Mouse (Mus musculus): ENCODE results near the gene Tmem184c.

Gene Tmem184c

DNA sequence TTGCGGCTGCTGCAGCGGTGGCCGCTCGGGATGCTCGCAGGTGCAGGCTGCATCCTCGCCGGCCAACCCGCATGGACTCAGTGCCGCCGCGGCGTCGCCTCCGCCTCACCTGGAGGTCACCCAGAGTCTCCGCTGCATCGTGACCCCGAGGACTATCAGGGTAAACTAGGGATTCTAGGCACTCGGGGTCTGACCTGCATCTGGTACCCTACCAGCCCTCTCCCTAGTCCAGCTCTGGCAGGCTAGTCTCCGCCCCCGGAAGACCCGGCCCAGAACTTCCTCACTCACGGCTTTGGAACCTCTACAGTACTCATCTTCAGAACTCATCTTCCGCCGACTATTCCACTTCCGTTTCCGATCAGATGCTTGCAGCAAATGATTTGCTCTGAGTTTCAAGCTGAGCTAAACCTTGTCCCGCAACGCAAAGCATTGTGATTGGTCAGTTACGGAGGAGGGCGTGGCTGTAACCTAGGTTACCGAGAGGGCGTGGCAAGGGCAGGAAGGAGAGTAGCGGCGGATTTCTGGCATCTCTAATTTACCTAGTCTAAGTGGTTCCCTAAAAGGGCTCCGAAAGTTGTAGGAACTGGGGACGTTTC is at the start of gene Tmem184c:
Gene Tmem184c (minus strand): TSS at position 325 of the 596 bp plus-strand sequence.
- in situ Hi-C loops (cut with MboI), result no loop called here

- in situ Hi-C loops (cut with MboI), result no loop called here
Measured at GRCm38 (mm10) chr8:77659534-77660080, 49.1 kb upstream of the Tmem184c start.

GRCm38 (mm10) chr8:77658356-77658755 is 47.9 kb upstream of the Tmem184c start:
- in situ Hi-C loops (cut with MboI), result no loop called here

DNA sequence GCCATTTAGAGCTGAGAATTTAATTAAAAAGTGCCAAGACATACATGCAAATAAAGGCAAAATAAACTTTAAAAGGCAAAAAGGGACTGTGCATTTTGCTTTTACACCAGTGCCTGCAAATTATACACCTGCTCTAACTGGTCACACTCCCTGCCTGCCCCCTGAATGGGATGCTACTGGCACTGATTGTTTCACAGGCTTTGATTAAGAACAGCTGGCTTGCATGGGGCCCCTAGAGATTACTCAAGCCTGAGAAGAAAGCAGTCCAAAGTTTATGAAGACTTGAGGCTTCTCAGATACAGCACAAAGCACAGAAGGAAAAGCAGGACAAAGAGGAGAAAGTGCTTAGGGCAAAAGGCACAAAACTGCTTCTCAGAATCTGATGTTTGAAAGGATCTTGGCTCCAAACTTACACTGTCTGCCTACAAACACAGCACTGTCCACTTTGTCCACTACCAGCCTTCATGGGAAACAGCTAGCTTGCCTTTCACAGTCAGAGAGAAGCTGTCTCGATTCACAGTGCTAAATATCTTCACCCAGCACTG is 40.2 kb upstream of the Tmem184c start:
- in situ Hi-C loops (cut with MboI), result no loop called here

DNA sequence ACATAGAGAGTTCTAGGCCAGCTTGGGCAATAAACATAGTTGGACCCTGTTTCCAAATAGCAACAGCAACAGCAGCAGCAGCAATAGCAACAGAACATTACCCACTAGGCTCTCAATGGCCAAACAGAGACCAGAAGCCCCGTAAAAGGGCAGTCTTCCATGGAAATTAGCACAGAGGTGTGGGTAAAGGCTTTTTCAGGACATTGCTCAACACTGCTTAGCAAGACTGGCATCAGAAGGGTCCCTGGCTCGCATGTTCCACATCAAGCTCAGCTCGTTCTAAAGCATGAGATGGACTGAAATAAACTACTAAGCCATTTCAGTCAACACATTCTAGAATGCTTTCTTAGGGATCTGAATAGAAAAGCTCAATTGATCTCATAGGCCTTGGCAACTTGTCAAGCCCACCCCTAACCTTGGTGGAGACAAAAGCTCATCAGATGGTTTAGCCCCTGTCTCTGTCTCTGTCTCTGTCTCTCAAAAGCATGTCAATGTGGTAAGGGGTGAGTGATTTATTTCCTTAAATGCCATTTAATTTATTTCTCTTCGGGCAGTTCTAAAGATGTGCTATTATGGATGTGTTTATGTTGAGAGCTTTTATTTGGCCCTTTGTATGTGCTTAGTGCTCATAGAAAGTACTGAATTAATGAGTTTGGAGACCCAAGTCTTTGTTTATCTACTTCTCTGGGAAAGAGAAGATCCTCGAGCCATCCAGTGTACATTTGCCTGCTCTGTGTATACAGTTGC is 29.8 kb upstream of the Tmem184c start:
- in situ Hi-C loops (cut with MboI), result no loop called here

DNA sequence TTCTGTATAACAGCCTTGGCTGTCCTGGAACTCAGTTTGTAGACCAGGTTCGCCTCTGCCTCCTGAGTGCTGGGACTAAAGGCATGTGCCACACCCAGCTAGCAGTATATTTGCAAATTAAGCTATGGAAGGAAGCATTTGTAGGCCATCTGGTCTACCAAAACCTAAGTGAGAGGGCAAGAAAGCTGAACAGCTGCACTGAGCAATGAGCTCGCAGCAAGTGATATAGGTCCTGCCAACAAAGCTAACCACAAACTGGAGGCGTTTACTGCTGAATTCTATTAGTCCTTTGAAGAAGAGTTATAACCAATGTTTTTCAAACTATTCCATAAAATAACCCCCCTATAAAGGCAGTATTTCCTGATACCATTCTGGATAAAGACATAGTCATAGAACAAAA is 27.1 kb upstream of the Tmem184c start:
- in situ Hi-C loops (cut with MboI), result no loop called here

DNA sequence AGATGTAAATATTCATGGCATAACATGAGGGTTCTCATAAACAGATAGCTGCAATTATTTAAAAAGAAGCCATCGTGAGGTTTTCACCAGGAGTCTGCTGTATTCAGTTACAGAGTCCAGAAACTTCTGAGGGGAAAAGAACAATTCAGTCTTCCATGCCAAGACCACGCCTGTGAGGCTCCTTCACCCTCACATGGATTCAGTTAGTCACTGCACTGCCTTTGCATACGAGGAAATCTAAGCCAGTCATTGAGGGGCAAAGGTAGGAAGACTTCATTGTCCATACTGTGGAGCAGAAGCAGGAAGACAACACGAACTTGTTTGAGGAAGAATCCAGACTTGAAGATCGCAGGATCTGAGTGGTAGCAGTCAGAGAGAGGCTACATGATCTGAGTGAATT is 23.5 kb upstream of the Tmem184c start:
- in situ Hi-C loops (cut with MboI), result no loop called here

GRCm38 (mm10) chr8:77633211-77633610 is 22.7 kb upstream of the Tmem184c start:
- in situ Hi-C loops (cut with MboI), result no loop called here

- in situ Hi-C loops (cut with MboI), result no loop called here
Measured at GRCm38 (mm10) chr8:77630691-77631090, 20.2 kb upstream of the Tmem184c start.

- in situ Hi-C loops (cut with MboI), result no loop called here
Measured at GRCm38 (mm10) chr8:77629858-77630537, 19.5 kb upstream of the Tmem184c start.

DNA sequence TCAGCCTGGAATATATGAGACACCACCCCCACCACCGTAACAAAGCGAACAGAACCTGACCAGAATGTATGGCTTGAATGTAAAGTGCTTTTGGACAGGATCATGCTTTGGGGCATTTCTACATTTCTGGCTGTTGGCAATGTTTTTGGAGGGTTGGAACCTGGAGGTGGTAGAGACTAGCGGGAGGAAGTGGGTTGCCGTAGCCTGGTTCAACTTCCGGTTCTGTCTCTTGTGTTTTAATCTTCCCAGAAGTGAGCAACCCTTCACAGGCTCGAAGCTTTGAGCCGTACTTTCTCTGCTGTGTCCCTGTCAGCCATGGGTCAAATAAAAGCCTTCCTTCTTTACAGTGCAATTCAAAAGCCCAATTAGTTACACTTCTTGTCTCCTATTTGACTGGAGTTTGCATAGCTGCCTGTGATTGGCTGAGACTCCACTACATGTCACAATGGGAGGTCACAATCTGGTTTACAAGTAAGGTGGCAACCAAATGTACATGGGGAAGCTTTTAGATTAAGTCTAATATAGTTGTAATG is 13.2 kb upstream of the Tmem184c start:
- in situ Hi-C loops (cut with MboI), result no loop called here

DNA sequence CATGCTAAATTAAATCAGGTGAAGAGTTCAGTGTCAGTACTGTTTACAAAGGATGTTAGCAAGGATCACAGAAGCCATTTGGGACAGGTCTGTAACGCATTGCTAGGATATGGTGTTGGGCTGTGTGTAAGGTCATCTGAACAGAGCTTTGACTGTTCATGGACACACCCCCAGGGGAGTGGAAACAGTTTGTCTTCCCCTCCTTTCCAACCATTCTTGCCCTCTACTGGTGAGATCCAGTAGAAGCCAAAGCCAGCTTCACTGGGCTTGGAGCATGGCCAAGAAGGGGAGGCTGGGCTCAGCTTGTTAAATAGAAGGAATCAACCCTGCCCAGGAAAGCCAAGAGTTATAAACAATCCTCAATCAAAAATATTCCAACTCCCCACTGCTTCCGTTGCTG is 7.4 kb upstream of the Tmem184c start:
- in situ Hi-C loops (cut with MboI), result no loop called here

DNA sequence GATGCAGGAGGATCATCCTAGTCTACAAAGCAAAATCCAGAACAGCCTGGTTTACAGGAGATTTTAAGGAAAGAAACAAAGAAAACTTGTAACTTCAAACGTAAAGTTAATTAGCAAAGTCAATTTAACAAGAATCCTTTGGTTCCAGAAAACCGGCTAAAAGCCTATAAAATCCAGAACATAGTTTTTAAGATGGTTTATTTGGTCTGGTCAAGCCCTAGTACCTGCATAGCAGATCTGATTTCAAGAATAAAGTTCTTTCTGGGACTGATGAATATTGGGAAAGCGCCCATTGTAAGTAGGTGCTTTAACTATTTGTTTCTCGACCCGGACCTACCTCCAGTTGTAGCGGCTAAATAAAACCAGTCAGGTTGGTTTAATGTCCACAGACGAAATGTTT is 877 bp downstream of the Tmem184c start:
- in situ Hi-C loops (cut with MboI), result no loop called here

- in situ Hi-C loops (cut with MboI), result no loop called here
Measured at GRCm38 (mm10) chr8:77584174-77584573, 26.3 kb downstream of the Tmem184c start.

DNA sequence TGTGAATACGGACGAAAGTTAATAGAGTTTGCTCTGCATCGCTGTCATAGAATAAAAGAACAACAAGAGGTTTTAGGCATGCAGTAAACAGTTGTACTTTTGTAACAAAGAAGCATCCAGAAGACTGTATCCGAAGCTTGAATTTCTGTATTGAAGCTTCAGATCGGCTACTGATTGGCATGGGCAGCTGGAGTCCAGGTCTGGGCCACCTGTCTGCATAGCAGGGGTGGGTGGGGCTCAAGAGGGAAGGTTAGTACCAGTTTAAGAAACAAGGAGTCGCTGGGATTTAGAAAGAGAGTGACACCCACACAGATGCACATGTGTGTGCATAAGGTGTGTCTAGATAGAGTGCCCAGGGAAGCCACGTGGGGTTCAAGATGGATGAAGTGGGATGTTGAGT is 32.8 kb downstream of the Tmem184c start:
- in situ Hi-C loops (cut with MboI), result no loop called here

- in situ Hi-C loops (cut with MboI), result no loop called here
Measured at GRCm38 (mm10) chr8:77574229-77574628, 36.3 kb downstream of the Tmem184c start.

DNA sequence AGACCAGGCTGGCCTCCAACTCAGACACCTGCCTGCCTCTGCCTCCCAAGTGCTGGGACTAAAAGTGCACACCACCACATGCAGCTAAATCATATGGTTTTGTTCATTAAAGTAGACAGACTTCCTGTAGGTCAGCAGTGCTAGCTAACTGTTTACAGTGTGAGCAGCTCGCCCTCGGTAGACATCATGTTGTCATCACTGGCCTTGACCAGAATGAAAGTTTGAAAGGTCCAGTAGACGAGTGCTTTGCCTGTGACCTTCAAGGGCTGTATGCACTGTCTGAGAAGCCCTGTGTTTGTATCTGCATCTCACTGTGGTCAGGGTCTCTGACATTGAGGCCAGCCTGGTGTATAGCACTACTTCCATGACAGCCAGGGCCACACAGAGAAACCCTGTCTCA is 49.1 kb downstream of the Tmem184c start:
- in situ Hi-C loops (cut with MboI), result no loop called here

DNA sequence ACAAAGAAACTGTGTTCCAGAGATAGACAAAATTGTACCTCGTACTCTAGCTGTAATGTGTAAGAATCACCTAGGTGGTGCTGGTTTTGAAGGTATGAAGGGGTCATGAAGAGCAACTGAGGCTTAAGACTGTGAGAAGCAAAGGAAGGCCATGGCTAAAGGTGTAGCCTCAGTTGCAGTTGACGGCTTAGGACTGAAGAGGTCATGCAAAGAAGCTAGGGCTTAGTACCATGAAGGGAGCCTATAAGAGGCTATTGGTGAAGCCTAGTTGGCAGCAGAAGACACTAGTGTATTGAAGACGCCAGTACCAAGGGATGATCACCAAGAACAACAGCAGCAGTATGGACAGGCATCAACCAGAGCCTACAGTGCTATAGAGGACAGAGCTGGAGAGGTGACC is 58.0 kb downstream of the Tmem184c start:
- in situ Hi-C loops (cut with MboI), result no loop called here

DNA sequence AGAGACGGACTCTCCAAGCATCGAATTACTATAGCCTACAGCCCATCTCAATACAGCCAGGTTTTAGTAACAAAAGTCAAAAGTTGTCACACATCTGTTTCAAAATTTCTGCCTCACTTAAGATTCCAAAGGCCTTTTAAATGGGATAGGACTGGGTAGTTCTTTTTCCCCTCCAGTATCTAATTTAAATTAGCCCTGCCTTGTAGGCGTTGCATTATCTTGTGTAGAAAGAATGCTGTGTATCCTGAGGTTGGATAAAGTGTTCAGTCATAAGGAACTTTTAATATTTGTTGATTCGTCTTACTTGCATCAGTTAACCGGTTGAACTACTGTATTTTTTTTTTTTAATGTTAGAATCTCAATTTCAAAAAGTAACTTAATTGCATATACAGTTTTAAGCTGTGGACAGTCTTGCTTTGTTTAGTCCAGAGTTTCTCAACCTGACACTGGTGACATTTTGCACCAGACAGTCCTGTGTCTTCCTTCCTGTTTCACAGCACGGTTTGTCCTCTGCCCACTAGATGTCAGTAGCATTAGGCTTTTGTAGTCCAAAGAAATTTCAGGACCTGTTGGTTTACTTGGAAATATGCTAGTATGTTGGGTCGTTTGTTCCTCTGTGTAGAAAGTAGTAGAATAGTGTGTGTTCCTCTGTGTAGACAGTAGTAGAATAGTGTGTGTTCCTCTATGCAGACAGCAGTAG is 60.5 kb downstream of the Tmem184c start:
- in situ Hi-C loops (cut with MboI), result no loop called here

DNA sequence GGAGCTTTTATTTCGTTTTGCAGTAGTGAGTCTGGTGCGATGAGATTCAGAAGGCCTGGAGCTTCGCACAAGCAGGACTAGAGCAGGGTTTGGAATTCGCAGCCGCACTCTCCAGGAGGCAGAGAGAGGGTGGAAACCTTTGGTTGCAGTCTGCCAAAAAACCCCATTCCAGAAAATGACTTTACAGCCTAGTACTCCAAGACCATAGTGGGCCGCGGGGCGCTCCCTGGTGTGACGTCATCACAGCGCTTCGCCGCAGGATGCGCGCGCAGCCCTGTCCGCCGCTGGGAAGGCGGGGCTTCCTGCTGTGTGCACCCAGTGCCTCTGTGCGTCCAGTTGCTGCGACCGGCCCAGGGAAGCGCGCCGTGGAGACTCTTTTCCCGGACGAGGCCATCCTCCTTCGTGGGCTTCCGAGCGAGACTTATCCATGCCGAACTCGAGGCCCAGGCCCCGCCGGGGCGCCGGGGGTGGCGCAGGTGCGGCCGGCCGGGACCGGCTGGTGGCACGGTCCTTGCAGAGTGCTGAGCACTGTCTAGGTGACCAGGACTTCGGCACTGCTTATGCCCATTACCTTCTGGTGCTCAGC is 61.3 kb downstream of the Tmem184c start, which contains the start of gene Prmt9:
Gene Prmt9 (plus strand): TSS at position 277 of the 586 bp plus-strand sequence.
- in situ Hi-C loops (cut with MboI), result no loop called here

Measured in mature B cell (primary cell).